Mouse (Mus musculus) heart, embryonic 13.5 days (tissue): Measurements from ENCODE around the gene Sfta2. TPM values are rescaled to one million over a fixed set of nuclear protein-coding genes. Genes with fewer than 3 reads are reported as not detected.

Experiments used
- ATAC-seq: fragments of 200-750 bp; cut with Nextera tagmentation; 2 replicates; pipeline ENCODE4 v1.8.0; 2017; ENCODE audit warnings: moderate TSS enrichment; ENCODE audit not compliant: insufficient number of reproducible peaks, low FRiP score, low TSS enrichment; ENCODE audit errors: extremely low read depth
- H3K27ac ChIP-seq: fragments of 300-500 bp; sonication (generic); replicated peaks from 2 replicates; pipeline ENCODE4 v1.5.1; 2015; ENCODE audit warnings: moderate library complexity, mild to moderate bottlenecking, inconsistent platforms
- H3K27me3 ChIP-seq: fragments of 300-500 bp; sonication (generic); replicated peaks from 2 replicates; pipeline ENCODE4 v1.6.1; 2015; ENCODE audit warnings: mild to moderate bottlenecking, inconsistent platforms
- H3K36me3 ChIP-seq: fragments of 300-500 bp; sonication (generic); 2 replicates; pipeline ENCODE4 v1.6.1; 2015; ENCODE audit warnings: mild to moderate bottlenecking, inconsistent platforms
- H3K4me1 ChIP-seq: fragments of 300-500 bp; sonication (generic); 2 replicates; pipeline ENCODE4 v1.6.1; 2015; ENCODE audit warnings: inconsistent platforms
- H3K4me2 ChIP-seq: fragments of 300-500 bp; sonication (generic); 2 replicates; pipeline ENCODE4 v1.6.1; 2015; ENCODE audit warnings: inconsistent platforms, mild to moderate bottlenecking, moderate library complexity
- H3K4me3 ChIP-seq: fragments of 300-500 bp; sonication (generic); 2 replicates; pipeline ENCODE4 v1.5.1; 2015; ENCODE audit warnings: moderate library complexity, mild to moderate bottlenecking, inconsistent platforms
- H3K9ac ChIP-seq: fragments of 300-500 bp; sonication (generic); 2 replicates; pipeline ENCODE4 v1.6.1; 2015; ENCODE audit warnings: inconsistent platforms, mild to moderate bottlenecking, moderate library complexity
- H3K9me3 ChIP-seq: fragments of 300-500 bp; sonication (generic); 2 replicates; pipeline ENCODE4 v1.6.1; 2016; ENCODE audit warnings: inconsistent platforms
- WGBS: fragments of 180-500 bp; shearing (Covaris S2); methylation state at CpG from one replicate; pipeline ENCODE4 v1.1.7; 2015; ENCODE audit warnings: mixed read lengths; 5-methylcytosine and 5-hydroxymethylcytosine counted together
- polyA plus RNA-seq: library from polyadenylated mRNA; unstranded; fragments of >200 nt; fragmentation: Nextera tagmentation; extraction: Ambion mirVana; gene quantifications from 2 replicates; pipeline ENCODE4 v1.2.1, GENCODE M21; 2015

The Sfta2 gene
- 1.5 and 1.8 TPM in 2 replicates for polyA plus RNA-seq

GRCm38 (mm10) chr17:35601249-35601648 is at the start of gene Sfta2:
Sfta2 (plus strand) TSS chr17:35601549.
- Histone ChIP-seq H3K27me3 (peaks cover 21% of the 10 kb centered on the region), H3K27ac (no peak within 1 kb of the TSS), H3K36me3 (no peaks in the 10 kb centered on the region), H3K9ac (no peak within 1 kb of the TSS), H3K4me2 (no peak within 1 kb of the TSS), H3K9me3 (0 out of 2 replicates have a peak, but pooled peaks cover 6% of the 10 kb centered on the region), H3K4me1 (no peaks in the 10 kb centered on the region), H3K4me3 (no peak within 1 kb of the TSS)
- no peak for ATAC-seq
- WGBS = 53% methylated on average over 2 of the region's 2 CpGs

- H3K4me2 ChIP-seq = no peak within 1 kb of the TSS
- H3K36me3 ChIP-seq = no peaks in the 10 kb centered on the region
- peaks cover 50% of the 10 kb centered on the region for H3K4me1 ChIP-seq
- no peaks in the 10 kb centered on the region for H3K9me3 ChIP-seq
- ATAC-seq = no peak
- H3K27ac ChIP-seq = peak within 1 kb of the TSS; percentile 99
- H3K4me3 ChIP-seq = no peak within 1 kb of the TSS
- no peaks in the 10 kb centered on the region for H3K27me3 ChIP-seq
- peak within 1 kb of the TSS; percentile 66 for H3K9ac ChIP-seq
- 66% methylated on average over 10 of the region's 10 CpGs for WGBS
Measured at GRCm38 (mm10) chr17:35551881-35552414, 49.4 kb upstream of the Sfta2 start, which contains the start of gene Cdsn. Cdsn (plus strand) TSS chr17:35552128.

DNA sequence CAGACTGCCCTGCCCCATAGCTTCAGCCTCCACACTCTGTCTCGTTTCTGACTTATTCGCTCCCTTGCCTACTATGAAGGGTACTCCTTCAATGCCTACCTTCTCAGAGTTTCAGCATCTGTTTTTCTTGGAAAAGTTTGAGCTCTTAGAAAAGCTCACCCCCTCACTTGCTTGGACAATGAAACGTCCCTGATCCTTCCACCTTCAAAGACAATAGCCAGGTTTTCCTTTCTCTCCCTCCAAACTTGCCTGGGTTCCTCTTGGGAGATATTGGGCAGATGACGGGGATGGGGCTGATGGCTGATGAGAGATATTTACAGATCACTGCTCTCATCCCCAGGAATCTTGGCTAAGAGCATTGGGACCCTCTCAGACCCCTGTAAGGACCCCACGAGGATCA is 47.0 kb upstream of the Sfta2 start:
- Histone ChIP-seq H3K9me3 (no peaks in the 10 kb centered on the region), H3K9ac (no peak overlapping the region), H3K4me3 (no peak overlapping the region), H3K4me1 (peaks cover 33% of the 10 kb centered on the region), H3K36me3 (no peaks in the 10 kb centered on the region), H3K4me2 (no peak overlapping the region), H3K27me3 (no peaks in the 10 kb centered on the region), H3K27ac (no peak overlapping the region)
- ATAC-seq = no peak
- 75% methylated on average over 5 of the region's 5 CpGs for WGBS

GRCm38 (mm10) chr17:35554761-35555397 is 46.5 kb upstream of the Sfta2 start:
- no peak for ATAC-seq
- H3K4me2 ChIP-seq = no peak overlapping the region
- H3K4me1 ChIP-seq = peaks cover 28% of the 10 kb centered on the region
- H3K27ac ChIP-seq = no peak overlapping the region
- WGBS = 84% methylated on average over 18 of the region's 18 CpGs
- no peaks in the 10 kb centered on the region for H3K9me3 ChIP-seq
- no peak overlapping the region for H3K9ac ChIP-seq
- no peak overlapping the region for H3K4me3 ChIP-seq
- H3K27me3 ChIP-seq = no peaks in the 10 kb centered on the region
- H3K36me3 ChIP-seq = no peaks in the 10 kb centered on the region

DNA sequence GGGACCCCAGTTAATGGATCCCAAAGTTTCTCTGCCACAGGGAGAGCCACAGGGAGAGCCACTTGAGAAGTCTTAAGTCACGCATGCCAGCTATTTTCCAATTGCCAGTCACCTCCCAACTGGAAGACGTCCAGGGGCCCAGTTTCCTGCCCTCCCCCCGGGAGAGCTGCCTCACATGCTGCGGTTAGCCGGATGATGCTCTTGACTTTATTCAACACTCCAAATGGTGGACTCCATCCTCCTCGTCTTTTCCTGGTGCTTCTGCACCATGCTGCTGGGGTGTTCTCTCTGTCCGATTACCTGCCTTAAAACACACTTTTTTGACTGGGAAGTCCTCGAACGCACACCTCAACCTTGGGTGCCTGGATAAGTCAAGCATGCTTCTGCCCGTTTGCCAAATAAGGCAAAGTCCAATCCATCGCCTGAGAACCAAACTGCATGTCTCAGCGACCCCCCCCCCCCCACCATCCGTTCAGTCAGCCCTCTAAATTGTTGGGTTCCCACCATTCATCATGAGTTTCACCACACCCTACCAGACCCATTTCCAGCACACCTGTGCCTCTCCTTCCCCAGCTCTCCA is 45.1 kb upstream of the Sfta2 start:
- no peaks in the 10 kb centered on the region for H3K36me3 ChIP-seq
- no peak for ATAC-seq
- H3K4me3 ChIP-seq = no peak overlapping the region
- H3K4me2 ChIP-seq = no peak overlapping the region
- H3K27ac ChIP-seq = no peak overlapping the region
- H3K9ac ChIP-seq = no peak overlapping the region
- H3K27me3 ChIP-seq = no peaks in the 10 kb centered on the region
- H3K9me3 ChIP-seq = no peaks in the 10 kb centered on the region
- H3K4me1 ChIP-seq = peaks cover 14% of the 10 kb centered on the region
- WGBS = 81% methylated on average over 13 of the region's 13 CpGs

DNA sequence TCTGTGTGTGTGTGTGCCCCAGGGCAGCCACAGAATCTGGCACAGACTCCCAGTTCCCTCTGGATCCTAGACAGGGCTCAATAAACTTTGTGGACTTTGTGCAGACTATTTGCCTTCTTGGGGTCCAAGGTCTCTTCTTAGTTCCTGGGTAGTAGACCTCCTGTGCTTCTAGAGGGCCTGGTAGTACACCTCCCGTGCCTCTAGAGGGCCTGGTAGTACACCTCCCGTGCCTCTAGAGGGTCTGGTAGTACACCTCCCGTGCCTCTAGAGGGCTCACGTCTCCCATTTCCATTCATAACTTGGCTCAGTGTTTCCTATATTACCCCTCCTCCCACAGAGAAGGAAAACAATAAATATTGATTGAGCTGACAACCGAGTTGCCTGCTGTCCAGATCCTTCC is 44.5 kb upstream of the Sfta2 start:
- H3K27ac ChIP-seq = no peak overlapping the region
- H3K9me3 ChIP-seq = no peaks in the 10 kb centered on the region
- H3K9ac ChIP-seq = no peak overlapping the region
- H3K4me1 ChIP-seq = peaks cover 8% of the 10 kb centered on the region
- H3K27me3 ChIP-seq = no peaks in the 10 kb centered on the region
- ATAC-seq = no peak
- no peaks in the 10 kb centered on the region for H3K36me3 ChIP-seq
- no peak overlapping the region for H3K4me2 ChIP-seq
- H3K4me3 ChIP-seq = no peak overlapping the region
- WGBS = 27% methylated on average over 5 of the region's 5 CpGs

- no peak overlapping the region for H3K4me3 ChIP-seq
- H3K9ac ChIP-seq = no peak overlapping the region
- H3K4me1 ChIP-seq = peaks cover 3% of the 10 kb centered on the region; the same call in 1 of the 2 replicates
- WGBS = 59% methylated on average over 9 of the region's 9 CpGs
- no peak overlapping the region for H3K4me2 ChIP-seq
- no peaks in the 10 kb centered on the region for H3K9me3 ChIP-seq
- no peaks in the 10 kb centered on the region for H3K36me3 ChIP-seq
- ATAC-seq = no peak
- H3K27me3 ChIP-seq = no peaks in the 10 kb centered on the region
- no peak overlapping the region for H3K27ac ChIP-seq
Measured at GRCm38 (mm10) chr17:35557351-35557750, 44.0 kb upstream of the Sfta2 start.

DNA sequence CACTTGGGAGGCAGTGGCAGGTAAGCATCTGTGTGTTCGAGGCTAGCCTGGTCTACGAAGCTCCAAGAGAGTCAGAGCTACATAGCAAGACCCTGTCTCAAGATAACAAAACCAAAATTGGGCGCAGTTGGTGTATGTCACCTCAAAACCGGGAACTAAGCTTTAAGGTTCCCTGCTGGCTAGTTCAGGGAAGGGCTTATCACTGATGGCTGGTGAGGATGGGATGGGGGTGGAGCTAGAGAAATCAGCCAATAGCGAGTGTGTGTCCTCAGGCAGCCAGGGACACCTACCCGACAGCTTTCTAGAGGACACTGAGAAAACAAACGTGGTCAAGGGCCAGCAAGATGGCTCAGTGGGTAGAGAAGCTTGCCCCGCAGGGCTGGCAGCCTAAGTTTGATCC is 43.1 kb upstream of the Sfta2 start:
- Histone ChIP-seq H3K9me3 (no peaks in the 10 kb centered on the region), H3K36me3 (no peaks in the 10 kb centered on the region), H3K9ac (no peak overlapping the region), H3K4me3 (no peak overlapping the region), H3K4me2 (no peak overlapping the region), H3K4me1 (0 out of 2 replicates have a peak, but pooled peaks cover 3% of the 10 kb centered on the region), H3K27ac (no peak overlapping the region), H3K27me3 (no peaks in the 10 kb centered on the region)
- no peak for ATAC-seq
- 47% methylated on average over 8 of the region's 8 CpGs for WGBS

DNA sequence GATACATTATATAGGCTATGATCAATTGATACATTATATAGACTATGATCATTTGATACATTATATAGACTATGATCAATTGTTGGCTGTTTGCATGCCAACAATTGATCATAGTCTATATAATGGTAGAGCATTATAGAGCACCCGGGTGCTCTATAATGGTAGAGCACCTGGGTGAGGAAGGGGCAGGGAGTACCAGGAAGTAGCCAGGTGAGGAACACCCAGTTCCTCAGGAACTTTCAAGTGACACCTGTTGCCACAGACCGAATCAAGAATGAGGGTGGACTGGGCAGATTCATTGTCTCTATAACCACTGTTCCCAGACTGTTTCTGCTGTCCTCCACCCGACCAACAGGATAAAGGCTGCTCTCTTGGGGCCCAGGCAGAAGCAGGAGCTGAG is 34.2 kb upstream of the Sfta2 start, which contains the start of gene 2300002M23Rik:
2300002M23Rik (plus strand) TSS at position 301 of the 400 bp plus-strand sequence.
- no peak for ATAC-seq
- Histone ChIP-seq H3K36me3 (no peaks in the 10 kb centered on the region), H3K9me3 (no peaks in the 10 kb centered on the region), H3K4me1 (peaks cover 13% of the 10 kb centered on the region), H3K4me3 (no peak within 1 kb of the TSS), H3K4me2 (0 out of 2 replicates have a peak within 1 kb of the TSS, but pooled peaks have one; percentile 9), H3K27me3 (peaks cover 45% of the 10 kb centered on the region), H3K27ac (no peak within 1 kb of the TSS), H3K9ac (no peak within 1 kb of the TSS)
- WGBS = 42% methylated on average over 3 of the region's 3 CpGs

DNA sequence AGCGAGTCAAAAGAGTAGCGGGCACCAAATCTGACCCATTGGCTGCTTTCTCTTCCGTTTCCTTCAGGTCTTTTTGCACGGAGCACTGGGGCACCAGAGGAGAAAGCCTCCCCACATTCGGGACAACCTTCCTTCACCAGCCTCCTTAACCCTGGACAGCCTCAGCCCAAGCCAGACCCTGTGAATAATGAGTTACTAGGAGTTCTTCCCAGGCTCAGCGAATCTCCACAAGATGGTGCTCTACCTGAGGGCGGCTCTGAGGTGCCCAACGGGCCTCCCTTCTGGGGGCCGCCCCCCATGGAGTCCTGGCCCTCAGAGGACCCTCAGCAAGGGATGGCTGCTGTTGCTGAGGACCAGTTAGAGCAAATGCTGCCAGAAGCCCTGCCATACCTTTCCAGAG is 33.6 kb upstream of the Sfta2 start:
- Histone ChIP-seq H3K9ac (no peak overlapping the region), H3K27me3 (peaks cover 45% of the 10 kb centered on the region), H3K4me1 (peaks cover 13% of the 10 kb centered on the region), H3K36me3 (no peaks in the 10 kb centered on the region), H3K4me2 (0 out of 2 replicates have a peak overlapping the region, but pooled peaks have one; percentile 9), H3K4me3 (no peak overlapping the region), H3K27ac (no peak overlapping the region), H3K9me3 (no peaks in the 10 kb centered on the region)
- WGBS = 18% methylated on average over 9 of the region's 9 CpGs
- ATAC-seq = no peak

DNA sequence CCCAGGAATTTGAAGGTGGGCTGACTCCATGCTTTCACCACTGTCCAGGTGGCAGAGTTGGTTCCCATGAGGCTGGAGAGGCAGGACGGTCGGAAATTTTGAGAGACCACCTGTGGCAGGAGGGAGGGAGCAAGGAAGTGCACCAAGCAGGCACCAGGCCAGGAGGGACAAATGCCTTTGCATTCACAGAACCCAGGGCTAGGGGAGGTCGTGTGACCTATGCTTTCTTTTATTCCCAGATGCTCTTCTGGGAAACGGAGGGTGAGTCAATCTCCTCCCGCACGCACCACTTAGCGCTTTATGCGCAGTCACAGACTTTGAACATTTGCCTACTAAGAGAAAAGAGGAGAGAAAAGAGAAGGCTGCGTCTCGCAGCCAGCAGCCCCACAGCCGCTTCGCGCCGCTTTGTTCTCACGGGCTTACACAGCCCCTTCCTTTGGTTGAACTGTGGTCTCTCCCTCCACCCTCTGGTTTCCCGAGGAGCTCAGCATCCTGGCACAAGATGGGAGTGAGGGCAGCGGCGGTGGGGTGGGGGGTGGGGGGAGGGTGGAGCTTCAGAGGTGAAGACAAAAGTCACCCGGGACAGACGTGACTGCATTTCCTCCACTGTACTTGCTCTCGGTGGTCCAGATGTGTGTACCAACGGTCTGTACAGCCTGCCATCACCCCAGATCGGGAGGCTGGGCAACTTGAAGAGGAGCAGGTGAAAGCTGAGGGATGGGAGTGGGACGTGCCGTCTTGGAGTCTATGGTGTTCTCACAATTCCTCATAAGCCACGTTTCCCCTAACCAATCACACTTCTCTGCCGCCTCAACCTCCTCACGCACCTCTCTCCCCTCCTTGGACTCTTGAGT is 32.0 kb upstream of the Sfta2 start:
- Histone ChIP-seq H3K4me2 (peak overlapping the region; percentile 71), H3K36me3 (no peaks in the 10 kb centered on the region), H3K4me3 (peak overlapping the region; percentile 46), H3K27ac (no peak overlapping the region), H3K27me3 (peaks cover 47% of the 10 kb centered on the region), H3K4me1 (peaks cover 13% of the 10 kb centered on the region), H3K9me3 (no peaks in the 10 kb centered on the region), H3K9ac (peak overlapping the region; percentile 75)
- 6% methylated on average over 28 of the region's 28 CpGs for WGBS
- peak; percentile 37 for ATAC-seq
